Mouse (Mus musculus) gonadal fat pad, adult 2 months (tissue): ENCODE measurements around the gene Gm20388. TPM values are rescaled to one million over a fixed set of nuclear protein-coding genes. Genes with fewer than 3 reads are reported as not detected.

Experiments used
- DNase-seq: peaks from one replicate; pipeline ENCODE4 v3.0.0-alpha.2; 2012; ENCODE audit warnings: low read depth
- polyA plus RNA-seq: library from polyadenylated mRNA; depleted of rRNA; stranded (reverse); fragments of >200 nt; gene quantifications from 2 replicates; pipeline ENCODE4 v1.2.3, GENCODE M21; 2012

The Gm20388 gene
- polyA plus RNA-seq, 1 experiment, result 119 TPM

DNA sequence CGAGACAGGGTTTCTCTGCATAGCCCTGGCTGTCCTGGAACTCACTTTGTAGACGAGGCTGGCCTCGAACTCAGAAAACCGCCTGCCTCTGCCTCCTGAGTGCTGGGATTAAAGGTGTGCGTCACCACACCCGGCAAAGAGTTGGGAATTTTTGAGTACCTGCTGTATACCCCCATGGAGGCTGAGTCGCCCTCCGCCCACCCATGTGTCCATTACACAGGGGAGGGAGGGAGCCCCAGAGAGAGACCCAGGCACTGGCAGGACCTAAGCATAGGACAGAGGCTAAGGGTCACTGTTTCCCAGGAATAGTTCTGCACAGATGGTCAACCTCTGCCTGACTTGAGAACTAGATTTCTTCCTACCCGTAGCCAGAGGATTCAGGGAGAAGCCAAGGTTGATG lies 596.6 kb downstream of the Gm20388 start:
- no peak for DNase-seq

DNA sequence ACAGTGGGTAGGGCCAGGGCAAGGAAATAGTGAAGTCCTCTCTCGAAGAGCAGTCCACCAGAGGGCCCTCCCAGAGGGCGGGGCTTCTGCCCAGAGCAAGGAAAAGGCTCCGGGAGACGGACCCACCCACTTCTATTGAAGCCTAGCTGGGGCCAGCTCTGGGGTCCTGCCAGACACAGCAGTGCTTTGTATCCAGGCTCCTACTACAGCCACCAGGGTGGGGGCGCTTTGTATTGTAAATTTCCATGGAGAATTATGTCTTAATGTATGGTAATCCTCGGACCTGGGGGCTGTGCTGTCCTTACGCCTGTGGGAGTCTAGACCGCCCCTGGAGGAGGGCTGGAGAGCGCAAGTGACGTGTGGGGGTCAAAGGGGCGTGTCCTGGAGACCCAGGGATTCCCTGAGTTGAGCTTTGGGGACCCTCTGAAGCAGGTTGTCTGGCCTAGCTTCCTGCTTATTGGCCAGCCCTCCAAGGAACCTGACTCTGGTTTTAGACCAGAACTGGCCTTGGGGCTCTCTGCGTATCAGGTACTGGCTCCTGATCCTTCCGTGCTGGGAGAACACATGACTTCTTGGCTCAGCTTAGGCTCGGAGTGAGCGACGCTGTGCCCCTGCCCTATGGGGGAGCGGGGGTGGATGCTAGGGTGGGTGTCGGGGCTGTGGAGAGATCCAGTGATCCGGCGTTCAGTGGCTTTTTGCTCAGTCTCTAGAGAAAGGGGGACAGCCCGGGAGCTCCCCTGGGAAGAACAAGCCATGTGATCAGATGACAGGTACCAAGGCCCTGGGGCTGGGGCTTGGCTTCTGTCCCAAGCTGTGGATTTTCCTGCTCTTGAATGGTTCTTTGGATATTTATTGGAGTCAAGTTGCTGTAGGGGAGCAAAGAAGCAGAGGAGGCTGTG lies 598.7 kb downstream of the Gm20388 start:
- no peak for DNase-seq

DNA sequence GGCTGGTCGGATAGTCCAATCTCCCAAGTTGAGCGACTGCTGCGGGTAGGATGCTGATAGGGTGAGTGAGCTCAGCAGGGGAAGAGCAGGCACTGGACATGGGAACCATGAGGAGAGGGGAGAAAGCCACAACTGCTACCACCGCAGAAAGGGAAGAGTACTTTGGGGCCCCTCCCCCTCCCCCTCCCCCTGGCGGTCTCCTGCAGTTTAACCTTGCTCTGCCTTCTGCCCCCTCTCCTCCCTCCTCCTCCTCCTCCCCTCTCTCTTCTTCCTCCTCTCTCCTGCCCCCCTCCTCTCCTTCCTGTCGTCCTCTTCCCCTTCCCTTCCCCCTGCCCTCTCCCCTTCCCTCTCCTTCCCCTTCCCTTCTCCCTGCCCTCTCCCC lies 599.4 kb downstream of the Gm20388 start:
- no peak for DNase-seq

DNA sequence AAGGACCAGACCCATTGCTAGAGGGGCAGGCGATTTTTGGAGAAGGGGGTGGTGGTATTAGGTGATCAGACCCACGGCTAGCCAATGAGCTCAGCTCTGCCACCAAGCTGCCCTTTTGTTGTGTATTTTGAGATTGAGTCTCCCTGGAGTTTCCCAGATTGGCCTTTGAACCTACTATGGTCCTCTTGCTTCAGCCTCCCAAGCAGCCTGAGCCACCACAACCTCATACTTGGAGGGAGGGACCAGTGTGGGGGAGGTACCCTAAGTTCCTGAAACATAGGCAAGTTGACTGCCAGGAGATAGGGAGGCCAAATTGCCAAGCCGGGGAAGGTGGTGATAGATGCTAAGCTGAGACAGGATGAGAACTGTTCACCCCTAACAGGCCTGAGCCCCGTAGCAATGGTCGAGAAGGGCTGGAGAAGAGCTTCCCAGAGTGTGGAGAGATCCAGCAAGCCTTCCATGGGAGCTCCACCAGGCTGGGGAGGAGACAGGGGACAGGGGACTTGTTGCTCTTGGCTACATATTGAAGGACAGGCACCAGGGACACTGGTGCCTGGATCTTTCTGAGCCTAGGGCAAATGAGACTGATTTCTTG lies 600.3 kb downstream of the Gm20388 start:
- no peak for DNase-seq

DNA sequence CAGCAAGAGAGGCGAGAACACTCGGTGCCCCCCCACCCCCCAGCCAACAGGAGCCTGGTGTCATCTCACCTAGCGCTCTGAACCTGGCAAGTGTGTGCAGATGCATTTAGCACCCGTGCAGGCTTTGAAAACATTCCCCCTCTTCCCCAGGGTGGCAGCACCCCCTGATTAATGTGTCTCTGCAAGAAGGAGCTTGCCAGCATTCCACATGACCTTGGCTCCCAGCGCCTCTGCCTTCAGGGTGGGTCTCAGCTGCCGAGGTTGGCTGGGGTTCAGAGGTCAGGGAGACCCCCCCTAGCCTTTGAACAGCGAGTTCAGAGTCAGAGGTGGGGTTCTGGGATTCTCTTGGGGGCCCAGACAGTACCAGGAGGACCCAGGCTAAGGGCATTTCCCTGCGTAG lies 601.1 kb downstream of the Gm20388 start:
- no peak for DNase-seq

DNA sequence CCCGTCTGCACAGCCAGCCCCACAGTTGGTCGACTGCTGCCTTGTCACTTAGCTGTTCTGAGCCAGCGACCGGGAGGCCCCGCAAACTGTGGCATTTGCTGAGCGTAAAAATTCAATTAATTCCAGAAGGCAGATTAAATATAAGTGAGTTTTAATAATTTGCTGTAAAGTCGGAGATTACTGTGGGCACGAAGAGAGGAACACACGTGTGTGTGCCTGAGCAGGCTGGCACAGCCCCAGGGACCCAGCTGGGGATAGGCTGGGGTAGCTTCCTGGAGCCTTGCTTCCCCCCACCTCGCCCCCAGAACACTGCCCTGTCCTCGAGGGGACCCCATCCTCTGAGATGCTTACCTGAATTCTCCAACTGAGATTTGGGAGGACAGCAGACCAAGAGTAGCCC lies 601.7 kb downstream of the Gm20388 start:
- no peak for DNase-seq

DNA sequence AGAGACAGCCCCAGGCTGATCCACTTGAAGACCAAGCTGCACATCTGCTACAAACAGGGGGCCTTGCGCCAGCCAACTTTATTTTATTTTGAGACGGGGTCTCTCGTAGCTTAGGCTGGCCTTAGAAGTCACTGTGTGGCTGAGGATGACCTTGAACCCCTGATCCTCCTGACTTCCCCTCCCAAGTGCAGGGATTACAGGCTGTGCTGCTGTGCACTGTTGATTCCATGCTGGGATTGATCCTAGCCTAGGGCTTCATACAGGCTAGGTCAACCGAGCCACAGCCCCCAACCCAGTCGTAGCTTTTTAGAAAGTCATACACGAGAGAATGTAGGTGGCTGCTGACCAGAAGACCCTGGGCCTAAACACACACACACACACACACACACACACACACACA lies 602.5 kb downstream of the Gm20388 start:
- DNase-seq, result no peak

DNA sequence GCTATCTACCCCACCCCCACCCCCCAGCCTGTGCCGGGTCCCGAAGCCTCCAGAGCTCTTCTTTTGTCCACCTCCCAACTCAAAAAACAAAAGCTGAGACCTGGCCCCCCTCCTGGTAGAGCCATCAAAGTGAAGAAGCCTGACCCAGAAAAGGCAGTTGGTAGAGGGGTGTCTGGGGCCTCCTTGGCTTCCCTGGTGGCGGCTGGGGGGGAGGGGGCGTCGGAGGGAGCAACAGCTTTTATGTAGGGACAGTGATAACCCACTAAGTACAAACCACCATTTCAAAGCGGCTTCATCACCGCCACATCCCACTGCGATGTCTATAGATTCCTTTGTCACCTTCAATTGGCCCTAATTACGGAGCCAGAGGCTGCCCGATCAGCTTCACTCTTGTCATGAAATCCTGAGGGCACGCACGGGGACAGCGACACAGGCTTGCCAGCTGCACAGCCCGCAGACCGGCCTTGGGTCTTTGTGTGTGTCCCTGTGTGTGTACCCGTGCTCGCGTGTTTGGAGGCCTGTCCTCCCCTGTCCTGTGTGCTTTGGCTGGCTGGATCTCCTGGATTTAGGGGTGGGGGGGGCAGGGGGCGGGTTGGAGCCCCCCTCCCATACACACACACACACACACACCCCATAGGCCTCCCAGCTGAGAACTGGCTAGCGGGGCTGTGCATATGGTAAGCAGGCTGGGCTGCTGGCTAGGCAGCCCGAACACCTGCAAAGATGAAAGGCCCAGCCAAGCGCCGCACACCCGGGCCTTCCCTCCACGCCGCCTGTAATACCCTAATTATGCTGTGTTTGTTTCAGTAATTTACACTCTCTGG lies 603.2 kb downstream of the Gm20388 start:
- DNase-seq, result no peak

DNA sequence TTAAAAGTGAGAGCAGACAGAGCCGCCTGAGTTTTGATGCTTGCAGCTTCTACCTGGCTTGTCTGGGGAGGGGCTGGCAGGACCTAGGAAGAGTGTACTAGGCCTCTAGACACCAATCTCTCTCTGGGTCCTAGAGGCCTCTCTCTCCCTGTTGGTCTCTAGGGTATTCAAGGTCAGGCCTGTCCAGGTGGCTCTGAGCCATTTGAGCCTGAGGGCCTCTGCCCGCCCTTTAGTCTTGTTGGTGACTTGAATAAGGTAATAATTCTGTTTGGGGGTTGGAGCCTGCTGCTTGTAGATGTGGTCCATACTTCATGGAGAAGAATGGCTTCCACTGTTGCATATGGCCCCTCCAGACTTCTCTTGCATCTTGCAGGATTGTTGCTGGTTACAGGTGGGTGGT lies 604.6 kb downstream of the Gm20388 start:
- DNase-seq, result no peak

DNA sequence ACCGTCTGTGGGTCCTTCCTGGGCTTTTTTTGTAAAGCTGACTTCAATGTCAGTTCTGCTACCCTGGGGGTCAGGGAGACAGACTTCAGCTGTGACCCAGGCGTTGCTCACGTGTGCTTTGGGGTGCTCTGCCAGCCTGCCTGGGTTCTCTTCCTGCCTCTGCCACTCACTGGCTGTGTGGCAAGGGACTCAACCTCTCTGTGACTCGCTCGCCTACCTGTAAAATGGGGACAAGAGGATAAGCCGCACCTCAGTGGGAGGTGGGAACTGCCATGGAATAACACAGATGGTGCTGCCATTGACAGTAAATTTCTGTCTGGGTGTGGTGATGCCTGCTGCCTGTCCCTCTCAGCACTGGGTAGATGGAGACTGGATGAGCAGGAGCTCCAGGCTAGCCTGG lies 605.0 kb downstream of the Gm20388 start:
- DNase-seq, result no peak

DNA sequence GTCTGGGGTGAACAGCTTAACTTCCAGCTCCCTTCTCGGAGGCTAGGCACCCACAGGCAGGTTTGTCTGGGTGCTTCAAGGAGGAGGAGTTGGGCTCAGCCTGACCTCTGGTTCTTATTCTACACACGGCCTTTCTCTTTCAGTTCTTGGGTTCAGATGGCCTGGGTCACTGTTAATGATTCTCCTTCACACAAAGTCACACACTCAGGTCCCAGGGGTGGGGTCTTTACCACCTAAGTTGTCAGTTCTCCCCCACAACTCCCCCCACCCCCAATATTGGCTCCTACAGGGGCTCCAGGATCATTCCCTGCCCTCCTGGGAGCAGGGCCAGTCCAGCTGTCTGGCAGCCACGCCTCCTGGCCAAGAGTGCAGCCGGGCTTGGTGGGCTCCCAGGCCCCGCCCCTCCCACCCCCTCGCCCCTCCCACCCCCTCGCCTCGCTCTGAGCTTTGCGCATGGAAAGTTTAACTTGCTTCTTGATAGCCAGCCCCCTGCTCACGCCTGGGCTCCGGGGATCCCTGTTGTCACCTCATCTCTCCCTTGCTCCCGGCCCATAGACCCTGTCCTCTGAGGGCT lies 605.6 kb downstream of the Gm20388 start:
- no peak for DNase-seq

DNA sequence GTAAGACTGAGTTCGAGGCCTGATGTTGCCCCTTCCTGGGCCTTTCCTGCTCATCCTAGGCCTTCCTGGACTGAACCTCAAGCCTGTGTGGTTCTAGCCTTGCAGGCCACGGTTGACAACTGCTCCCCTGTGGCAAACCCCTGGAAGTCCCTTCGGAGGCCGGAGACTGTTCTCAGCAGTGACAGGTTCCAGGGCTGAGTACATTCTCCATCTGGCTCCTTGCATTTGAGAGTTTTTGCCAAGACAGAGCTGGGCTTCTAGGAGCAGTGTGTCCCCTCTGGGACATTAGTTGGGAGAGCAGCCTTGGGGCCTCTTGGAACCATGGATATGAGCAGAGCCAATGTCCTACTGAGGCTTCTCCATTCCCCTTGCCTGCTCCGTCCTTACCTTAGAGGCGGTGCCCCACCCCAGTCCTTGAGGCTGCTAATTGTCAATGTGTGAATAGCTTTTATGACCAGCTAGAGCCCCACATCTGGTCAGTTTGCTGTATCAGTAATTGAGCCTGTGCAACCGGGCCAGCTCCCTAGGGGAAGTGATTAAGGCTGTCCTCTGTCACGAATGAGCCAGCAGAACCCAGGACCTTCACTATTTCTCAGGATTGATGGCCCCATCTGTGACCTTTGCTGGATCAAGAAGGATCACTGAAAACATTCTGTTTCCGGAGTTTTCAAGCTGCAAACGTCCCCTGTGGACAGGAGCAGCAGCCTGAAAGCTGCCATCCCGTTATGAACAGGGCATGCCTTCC lies 607.2 kb downstream of the Gm20388 start:
- DNase-seq, result no peak

DNA sequence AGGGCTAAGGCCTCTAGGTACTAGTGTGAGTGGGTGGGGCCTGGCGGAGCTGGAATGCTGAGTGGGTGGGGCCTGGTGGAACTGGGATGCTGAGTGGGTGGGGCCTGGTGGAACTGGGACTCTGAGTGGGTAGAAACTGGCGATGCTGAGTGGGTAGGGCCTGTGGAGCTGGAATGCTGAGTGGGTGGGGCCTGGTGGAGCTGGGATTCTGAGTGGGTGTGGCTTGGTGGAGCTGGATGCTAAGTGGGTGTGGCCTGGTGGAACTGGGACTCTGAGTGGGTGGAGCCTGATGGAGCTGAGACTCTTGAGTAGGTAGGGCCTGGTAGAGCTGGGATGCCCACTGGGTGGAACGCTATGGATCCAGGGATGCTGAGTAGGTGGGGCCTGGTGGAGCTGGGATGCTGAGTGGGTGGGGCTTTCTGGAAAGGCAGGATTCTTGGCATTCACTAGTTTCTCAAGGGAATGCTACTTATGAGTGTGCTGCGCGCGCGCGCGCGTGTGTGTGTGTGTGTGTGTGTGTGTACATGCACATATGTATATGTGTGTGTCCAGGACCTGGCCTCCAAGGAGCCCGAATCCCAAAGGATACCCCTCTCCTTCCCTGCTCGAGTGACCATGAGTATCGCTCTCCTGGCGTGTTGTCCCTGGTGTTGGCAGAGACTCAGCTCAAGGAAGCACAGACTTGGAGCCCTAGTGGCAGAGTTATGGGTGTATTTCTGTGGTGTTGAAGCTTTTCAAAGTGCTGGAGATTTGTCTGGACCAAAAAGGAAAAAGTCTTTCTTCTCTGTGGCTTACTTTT lies 608.3 kb downstream of the Gm20388 start:
- no peak for DNase-seq

DNA sequence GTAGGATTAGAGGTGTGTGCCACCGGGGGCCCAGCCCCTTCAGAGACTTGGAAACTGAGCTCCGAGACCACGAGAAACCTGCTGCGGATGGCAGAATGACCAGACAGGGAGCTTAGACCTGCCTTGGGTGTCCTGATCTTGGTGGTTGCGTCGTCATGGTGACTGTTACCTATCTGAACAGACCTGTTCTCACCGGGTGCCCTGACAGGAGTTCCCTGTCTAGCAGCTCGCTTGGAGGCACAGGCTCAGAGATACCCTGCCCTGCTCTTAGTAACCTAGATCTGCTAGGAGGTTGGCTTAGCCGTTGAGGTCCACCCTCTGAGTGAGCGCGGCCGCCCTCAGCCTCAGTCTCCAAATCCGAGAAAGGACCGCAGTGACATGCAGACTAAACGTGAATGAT lies 609.6 kb downstream of the Gm20388 start:
- DNase-seq, result no peak

DNA sequence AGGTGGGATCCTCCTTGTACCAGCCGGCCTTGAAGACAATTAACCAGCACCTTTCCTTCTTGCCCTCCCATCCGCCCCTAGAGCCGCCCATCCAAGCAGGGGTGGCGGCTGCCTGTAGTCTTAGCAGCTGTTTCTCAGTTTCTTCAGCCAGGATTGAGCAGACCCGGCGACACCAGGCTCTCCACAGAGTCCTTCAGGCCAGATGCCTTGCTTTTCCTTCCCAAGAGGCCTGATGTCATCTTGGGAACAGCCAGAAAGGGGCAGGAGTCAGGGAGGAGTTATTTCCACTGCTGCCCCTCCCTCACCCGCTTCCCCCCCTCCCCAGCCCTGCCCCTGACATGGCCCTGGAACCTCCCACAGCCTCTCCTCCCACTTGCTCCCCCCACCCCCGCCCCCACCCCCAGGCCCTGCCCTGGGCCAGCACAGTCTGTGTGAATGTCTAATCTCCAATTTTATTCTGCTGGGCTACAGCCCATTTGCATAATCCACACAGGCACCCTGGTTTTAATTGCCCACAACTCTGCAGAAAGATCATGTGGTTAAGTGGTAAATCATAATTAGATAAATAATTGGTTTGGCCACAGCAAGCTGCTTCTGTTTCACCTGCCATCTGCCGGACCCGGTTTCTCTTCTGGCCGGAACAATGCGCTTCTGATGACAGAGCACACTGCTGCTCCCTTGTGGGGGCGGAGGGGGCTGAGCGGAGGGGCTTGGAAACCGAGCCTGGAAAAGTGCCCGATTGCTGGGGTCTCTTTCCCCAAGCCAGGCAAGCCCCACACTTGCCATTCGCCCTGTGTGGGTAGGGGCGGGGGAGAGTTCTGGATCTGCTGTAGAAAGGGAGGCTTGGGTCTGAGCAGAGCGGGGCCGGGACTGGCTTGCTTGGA lies 610.3 kb downstream of the Gm20388 start:
- DNase-seq, result no peak

DNA sequence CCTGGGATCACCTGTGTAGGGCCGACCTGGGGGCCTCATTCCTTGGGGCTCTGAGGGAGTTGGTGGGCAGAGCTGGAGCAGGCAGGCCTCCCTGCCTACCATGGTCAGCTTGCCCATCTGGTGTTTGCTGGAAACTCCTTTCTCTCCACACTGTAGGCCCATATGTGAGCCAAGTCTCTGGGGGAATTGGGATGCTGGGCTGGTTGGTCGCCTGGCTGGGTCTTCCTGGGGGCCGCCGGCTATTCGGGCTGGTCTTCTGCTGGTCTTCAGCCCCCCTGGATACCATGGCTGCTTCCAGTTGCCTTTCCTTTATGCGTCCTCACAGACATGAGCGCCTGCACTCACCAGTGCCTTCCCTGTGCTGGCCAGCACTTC lies 610.9 kb downstream of the Gm20388 start:
- DNase-seq, result no peak

DNA sequence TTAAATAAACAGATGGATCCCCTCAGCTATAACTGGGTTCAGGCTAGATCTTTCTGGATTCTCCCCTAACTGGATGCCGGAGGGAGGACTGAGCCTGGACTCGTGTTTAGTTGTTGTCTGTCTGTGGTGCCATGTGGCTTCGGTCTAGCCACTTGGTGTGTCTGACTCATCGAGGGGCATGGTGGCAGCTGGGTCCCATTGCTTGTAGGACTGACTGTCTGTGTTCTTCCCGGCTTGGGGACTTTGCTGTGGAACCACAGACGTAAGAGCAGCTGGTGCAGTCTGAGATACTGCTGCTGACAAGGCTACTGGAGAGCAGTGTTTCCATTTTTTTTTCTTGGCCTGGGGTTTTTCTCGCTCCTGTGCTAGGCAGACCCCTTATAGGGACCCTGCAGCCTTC lies 613.0 kb downstream of the Gm20388 start:
- DNase-seq, result no peak

DNA sequence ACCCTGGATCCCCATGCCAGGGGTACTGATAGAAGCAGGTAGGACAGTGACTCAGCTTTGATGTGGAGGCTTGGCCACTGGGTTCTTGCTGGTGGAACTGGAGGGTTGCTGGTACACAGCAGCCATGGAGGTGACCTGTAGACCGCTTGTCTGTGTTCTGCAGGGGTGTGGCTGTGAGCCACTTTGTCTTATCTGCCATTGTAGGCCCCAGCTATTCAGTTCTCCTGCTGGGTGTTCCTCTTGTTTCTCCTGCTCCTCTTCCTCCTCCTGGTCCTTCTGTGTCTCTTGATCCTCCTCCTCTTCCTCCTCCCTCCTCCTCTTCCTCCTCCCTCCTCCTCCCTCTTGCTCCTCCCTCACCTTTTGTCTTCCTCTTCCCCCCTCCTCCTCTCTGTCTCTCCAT lies 614.5 kb downstream of the Gm20388 start:
- no peak for DNase-seq

DNA sequence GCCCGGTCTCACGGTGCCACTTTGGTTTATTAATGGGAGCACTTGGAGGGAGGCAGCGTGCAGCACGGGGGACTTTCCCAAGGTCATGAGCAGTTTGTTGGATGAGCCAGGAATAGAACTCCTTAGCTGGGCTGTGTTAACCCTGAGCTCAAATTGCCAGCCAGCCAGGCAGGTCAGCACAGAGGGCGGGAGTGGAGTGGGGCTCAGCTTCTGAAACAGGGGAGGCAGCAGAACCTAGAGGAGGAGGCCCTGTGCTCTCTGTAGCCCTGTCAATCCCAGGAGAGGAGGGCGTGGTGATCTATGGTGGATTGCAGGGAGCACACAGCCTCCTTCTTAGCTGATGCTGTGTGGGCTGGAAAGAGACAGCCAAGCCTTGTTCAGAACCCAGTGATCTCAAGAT lies 615.2 kb downstream of the Gm20388 start:
- DNase-seq, result no peak

DNA sequence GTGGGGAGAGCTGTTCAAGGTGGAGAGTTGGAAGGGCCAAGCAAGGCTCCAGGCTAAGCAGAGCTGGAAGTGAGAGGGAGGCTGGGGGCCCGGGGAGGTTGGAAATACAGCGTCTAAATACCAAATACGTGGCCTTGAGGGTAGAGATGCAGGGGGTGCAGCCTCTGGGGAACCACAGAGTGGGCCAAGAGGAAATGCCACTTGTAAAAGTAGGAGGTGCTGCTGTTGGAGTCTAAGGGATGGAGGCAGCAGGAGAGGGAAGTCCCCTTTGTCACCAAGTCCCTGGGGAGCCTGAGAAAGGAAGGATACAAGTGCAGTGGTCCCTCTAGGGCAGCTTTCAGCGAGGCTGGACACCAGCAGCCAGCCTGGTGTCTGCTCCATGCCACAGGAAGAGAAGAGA lies 615.9 kb downstream of the Gm20388 start:
- DNase-seq, result no peak
